Mouse (Mus musculus) granulocyte monocyte progenitor cell, adult 5-6 weeks (primary cell): ENCODE results near the gene AK157302. TPM values are rescaled to one million over a fixed set of nuclear protein-coding genes. Genes with fewer than 3 reads are reported as not detected.
"Not testable (repeated sequence)": the region's sequence is repeated elsewhere in the genome, so short reads cannot be mapped to it uniquely, and the experiment has no call there.

ENCODE experiments used
- ATAC-seq: replicated peaks from 2 replicates; pipeline ENCODE4 v1.8.0; 2016; ENCODE audit warnings: mild to moderate bottlenecking, moderate TSS enrichment, inconsistent platforms; ENCODE audit not compliant: poor library complexity, severe bottlenecking
- total RNA-seq, 2 experiments: library from RNA; stranded (forward) in 1 of 2; stranded (reverse) in 1 of 2; fragments of 200-712, 200-1000 nt in 1 of 2; fragments of >200 nt in 1 of 2; fragmentation: Nextera tagmentation in 1 of 2; gene quantifications; 2 replicates each; pipeline ENCODE4 v1.2.3; 2014 to 2017

The AK157302 gene
- total RNA-seq (2014; fragmentation: Nextera tagmentation) (0.21 and 1.2 TPM in 2 replicates), total RNA-seq (2017) (1.1 TPM in 1 of 2 replicates, not detected in the other)

DNA sequence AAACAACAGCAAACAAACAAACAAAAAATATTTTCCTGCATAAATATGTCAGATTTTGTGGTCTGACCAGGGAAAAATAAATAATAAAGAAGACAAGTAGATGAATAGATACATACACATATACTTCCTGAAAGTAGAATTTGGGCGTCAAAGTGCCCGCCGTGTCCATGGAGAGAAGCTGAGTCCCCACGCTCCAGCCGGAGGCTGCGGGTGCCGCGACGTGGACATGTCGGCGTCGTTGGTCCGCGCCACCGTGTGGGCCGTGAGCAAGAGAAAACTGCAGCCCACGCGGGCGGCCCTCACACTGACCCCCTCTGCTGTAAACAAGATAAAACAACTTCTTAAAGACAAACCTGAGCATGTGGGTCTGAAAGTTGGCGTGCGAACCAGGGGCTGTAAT is at the start of gene AK157302:
Gene AK157302, plus strand, starts transcription at position 144 of the 400 bp plus-strand sequence.
- ATAC-seq: peak; percentile 63

DNA sequence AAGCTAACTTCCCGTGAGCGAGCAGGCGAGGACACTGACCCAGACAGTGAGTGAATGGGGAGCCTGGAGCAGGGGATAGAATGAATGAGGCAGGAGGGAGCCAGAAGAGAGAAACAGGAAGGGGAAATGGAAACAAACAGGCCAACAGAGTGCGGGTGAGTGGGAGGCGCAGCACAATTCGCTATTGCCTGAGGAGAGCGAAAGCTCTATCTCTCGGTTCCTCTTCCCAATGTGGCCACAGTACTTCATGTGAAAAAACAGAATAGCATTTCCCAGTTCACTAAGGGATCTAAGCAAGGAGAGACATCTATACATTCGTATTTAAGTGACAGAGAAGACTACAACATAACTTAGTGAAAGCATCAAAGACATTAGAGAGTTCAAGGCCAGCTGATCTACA is 48.2 kb upstream of the AK157302 start:
- peak; percentile 17; the same call in 1 of the 2 replicates for ATAC-seq

- no peak for ATAC-seq
These were observed 47.0 kb upstream of the AK157302 start for GRCm38 (mm10) chr13:21447856-21448614.

DNA sequence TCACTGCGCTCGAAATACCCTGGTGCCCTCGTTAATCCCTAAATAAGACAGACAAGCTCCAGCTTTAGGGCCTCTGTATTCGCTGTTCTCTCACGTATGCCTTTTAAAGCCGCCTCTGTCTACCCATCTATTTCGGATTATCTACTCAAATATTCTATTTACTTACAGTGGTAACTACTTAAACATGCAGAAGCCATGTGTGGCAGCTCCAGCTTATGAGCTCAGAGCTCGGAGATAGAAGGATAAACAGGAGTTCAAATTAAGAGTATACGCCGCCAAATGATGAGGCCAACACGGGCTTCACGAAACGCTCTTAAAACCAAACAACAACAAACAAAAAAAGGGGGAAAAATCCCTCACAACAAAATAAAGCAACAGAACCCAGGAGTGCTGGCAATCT is 42.0 kb upstream of the AK157302 start:
- no peak for ATAC-seq

- peak; percentile 98 for ATAC-seq
These were observed 41.6 kb upstream of the AK157302 start, which contains the start of gene Zscan26 for GRCm38 (mm10) chr13:21453449-21453848. Gene Zscan26 (minus strand): TSS chr13:21453730.

DNA sequence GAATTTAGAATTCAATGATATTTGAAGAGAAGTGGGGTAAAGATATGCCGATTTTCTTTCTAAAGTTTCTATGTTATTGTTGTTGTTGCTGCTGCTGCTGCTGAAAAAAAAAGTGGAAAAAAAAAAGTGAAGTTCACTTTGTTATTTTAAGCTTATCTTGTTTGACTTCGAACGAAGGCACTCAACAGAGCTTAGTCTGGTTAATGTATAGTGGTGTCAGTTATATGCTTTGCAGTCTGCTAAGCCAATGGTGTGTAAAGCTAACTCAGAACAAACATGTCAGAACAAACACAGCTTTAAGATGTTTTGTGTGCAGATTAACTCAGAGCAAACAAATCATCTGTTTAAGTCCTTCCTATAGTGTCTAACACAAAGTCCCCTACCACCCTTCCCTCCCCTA is 40.9 kb upstream of the AK157302 start:
- ATAC-seq: no peak

DNA sequence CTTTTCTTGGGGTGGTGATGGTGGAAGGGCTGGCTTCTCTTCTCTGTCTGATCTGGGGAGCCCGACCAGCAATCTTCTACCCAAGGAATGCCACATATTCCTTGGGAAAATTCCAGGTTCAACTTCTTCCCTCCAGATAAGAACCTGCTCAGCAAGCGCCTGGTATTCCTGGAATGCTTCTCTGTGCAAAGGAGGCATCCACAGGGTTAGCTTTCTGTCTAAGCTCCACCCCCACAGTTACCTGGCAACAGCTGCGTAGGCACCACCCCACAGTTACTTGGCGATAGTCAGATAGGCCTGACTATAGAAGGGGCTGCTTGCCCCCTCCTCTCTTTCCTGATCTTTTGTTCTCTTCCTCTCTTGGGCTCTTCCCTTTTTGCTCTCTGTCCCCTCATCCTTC is 38.7 kb upstream of the AK157302 start:
- no peak for ATAC-seq

DNA sequence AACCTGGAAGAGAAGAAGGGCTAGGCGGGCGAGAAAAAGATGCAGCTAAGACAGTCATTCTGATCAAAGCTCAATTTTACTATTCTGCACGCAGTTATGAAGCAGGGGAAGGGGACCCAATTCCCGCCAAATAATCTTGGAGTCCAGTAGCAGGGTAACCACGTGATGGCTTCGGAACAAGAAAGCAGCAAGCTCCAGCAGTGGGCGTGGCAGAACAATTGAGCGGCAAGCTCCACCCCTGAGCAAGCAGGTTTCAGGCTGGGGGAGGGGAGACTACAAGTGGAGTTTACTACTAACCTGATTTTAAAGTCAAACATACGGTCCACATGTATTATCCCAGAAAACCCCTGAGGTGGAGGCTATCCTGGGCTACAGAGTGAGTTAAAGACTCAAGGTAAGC is 32.5 kb upstream of the AK157302 start:
- not testable (repeated sequence) for ATAC-seq

GRCm38 (mm10) chr13:21467336-21467735 is 27.7 kb upstream of the AK157302 start:
- ATAC-seq: no peak

- peak; percentile 99 for ATAC-seq
These were observed 26.7 kb upstream of the AK157302 start, which contains the start of gene Nkapl for GRCm38 (mm10) chr13:21468061-21469019. Gene Nkapl (minus strand): TSS chr13:21468509.

DNA sequence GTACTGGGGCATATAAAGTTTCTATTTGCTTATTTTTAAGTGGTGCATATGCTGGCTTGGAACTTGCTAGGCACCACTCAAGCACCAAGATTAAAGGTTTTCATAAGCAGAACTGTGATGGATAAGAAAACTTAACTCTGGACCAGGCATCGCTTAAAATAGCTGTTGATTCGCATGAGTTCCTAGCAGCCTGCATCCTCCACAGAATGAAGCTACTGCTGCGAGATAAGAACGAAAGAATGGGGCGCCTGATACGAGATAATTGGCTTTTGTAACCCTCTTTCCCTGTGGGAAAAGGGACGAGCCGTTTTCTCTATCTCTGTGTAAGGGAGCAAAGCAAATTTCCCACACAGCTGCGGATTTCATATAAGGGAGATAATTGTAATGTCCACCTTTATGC is 25.9 kb upstream of the AK157302 start:
- no peak for ATAC-seq

- ATAC-seq: no peak
These were observed 22.6 kb upstream of the AK157302 start for GRCm38 (mm10) chr13:21472427-21472826.

DNA sequence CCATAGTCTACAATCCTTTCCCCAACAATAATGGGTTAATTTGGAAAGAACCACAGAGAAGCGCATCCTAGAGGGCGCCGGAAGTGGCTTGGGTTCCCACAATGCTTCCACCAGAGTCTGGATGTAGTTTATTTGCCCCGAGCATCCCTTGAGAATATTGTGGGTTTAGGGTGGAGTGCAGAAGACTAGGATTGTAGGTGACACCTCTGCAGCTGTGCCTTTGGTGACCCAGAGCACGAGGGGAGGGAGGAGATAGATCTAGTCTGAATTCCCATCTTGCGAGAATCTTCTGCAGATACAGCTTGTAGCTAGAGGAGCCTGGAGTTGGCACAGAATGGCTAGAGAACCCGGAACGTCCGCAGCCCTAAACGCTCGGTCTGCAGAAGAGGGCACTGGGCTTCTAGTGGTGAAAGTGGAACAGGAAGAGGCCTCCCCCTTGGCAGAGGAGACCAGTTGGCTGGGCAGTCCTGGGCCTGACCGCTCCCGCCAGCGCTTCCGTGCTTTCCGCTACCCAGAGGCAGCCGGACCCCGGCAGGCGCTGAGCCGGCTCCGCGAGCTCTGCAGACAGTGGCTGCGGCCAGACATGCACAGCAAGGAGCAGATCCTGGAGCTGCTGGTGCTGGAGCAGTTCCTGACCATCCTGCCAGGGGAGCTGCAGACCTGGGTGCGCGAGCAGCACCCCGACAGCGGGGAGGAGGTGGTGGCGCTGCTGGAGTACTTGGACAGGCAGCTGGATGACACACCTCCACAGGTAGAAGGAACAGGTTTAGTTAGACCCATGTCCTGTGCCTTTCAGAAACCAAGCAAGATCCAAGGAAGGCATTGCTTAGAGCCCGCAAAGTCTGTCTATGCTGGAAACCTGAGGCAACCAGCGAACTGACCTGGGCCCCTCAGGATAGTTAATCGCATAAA is 16.0 kb upstream of the AK157302 start, which contains the start of the genes Zkscan4 and Gm10065:
Gene Zkscan4, plus strand, starts transcription at position 149 of the 912 bp plus-strand sequence.
Gene Gm10065, minus strand, starts transcription at position 683 of the 912 bp plus-strand sequence.
- ATAC-seq: peak; percentile 94

DNA sequence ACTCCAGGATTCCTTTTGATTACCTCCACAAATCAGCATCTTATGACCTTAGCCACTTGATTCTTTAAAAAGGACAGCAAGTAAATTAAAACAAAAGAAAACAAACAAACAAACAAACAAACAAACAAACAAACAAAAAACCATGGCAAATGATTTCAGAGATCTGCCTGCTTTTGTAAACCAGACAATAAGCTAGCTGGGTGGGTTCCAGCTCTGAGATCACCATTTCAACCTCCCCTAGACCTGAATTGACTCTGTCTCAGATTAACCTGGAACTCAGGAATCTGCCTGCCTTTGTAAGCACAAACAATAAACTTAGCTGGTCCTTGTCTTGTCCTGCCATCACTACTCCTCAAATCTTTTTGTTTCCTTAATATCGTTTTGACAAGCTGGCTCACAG is 8.1 kb upstream of the AK157302 start:
- ATAC-seq: no peak

GRCm38 (mm10) chr13:21492847-21493246 is 2.2 kb upstream of the AK157302 start:
- ATAC-seq: peak; percentile 58

DNA sequence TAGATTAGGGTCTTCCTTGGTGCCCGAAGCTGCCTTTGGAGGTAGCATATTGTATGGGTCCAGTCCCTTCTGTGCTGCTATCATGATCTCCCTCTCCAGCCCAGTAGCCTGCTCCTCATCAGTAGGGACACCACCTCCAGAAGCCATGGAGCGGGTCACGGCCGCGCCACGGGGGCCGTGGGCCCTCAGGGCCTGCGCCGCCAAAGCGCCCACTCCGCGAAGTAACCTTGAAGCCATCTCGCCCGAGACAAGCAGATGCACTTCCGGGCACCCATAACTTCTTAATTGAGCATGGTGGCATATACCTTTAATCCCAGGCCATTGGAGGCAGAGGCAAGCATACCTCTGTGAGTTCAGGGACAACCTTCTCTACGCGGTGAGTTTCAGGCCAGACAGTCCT is 6.2 kb downstream of the AK157302 start, which contains the start of gene Gm11273:
Gene Gm11273, minus strand, starts transcription at position 237 of the 400 bp plus-strand sequence.
- peak; percentile 61; the same call in 1 of the 2 replicates for ATAC-seq

GRCm38 (mm10) chr13:21502296-21502695 is 7.3 kb downstream of the AK157302 start:
- ATAC-seq: no peak

- ATAC-seq: peak; percentile 99
These were observed 11.2 kb downstream of the AK157302 start for GRCm38 (mm10) chr13:21506221-21506649.

- ATAC-seq: no peak
These were observed 35.1 kb downstream of the AK157302 start for GRCm38 (mm10) chr13:21530136-21530535.
